Mouse (Mus musculus) MEL (cell line): ENCODE data around the gene Gm21954. TPM values are rescaled to one million over a fixed set of nuclear protein-coding genes. Genes with fewer than 3 reads are reported as not detected.

Experiments
- DNase-seq: peaks from one replicate; pipeline ENCODE4 v3.0.0; 2011; ENCODE audit warnings: low read depth, low spot score
- H3K27ac ChIP-seq: 2 replicates; pipeline ENCODE4 v1.5.1; 2012; ENCODE audit warnings: low read depth, mild to moderate bottlenecking, control low read depth, low read length, moderate library complexity; ENCODE audit not compliant: control insufficient read depth
- H3K27me3 ChIP-seq, 2 experiments: fragments of 150-350 bp in 1 of 2; sonication (generic) in 1 of 2; 2 replicates each; pipeline ENCODE4 v1.6.1; 2012; ENCODE audit warnings: low read length in 2 of 2, mild to moderate bottlenecking in 2 of 2, improper control_type of control experiment in 1 of 2, moderate library complexity in 1 of 2; ENCODE audit not compliant: insufficient read depth in 2 of 2, control insufficient read depth in 1 of 2
- H3K36me3 ChIP-seq, 2 experiments: 2 replicates each; pipeline ENCODE4 v1.6.1; 2012 to 2014; ENCODE audit warnings: low read length in 2 of 2, improper control_type of control experiment in 1 of 2, inconsistent platforms in 1 of 2, mild to moderate bottlenecking in 1 of 2; ENCODE audit not compliant: insufficient read depth in 2 of 2, control insufficient read depth in 1 of 2
- H3K4me1 ChIP-seq, 2 experiments: fragments of 150-350 bp in 1 of 2; sonication (generic) in 1 of 2; 2 replicates each; pipeline ENCODE4 v1.6.1; 2012; ENCODE audit warnings: low read length in 2 of 2, improper control_type of control experiment in 1 of 2, mild to moderate bottlenecking in 1 of 2; ENCODE audit not compliant: insufficient read depth in 2 of 2, control insufficient read depth in 1 of 2
- H3K4me3 ChIP-seq, 2 experiments: fragments of 150-350 bp in 1 of 2; sonication (generic) in 1 of 2; 2 replicates each; pipeline ENCODE4 v1.5.1; 2012; ENCODE audit warnings: low read depth in 2 of 2, low read length in 2 of 2, mild to moderate bottlenecking in 2 of 2, moderate library complexity in 2 of 2, control low read depth in 1 of 2, improper control_type of control experiment in 1 of 2; ENCODE audit not compliant: control insufficient read depth in 1 of 2, insufficient read depth in 1 of 2
- H3K79me2 ChIP-seq: 2 replicates; pipeline ENCODE4 v1.6.1; 2012; ENCODE audit warnings: mild to moderate bottlenecking, low read length, moderate library complexity; ENCODE audit not compliant: control insufficient read depth, poor library complexity, insufficient read depth
- H3K9ac ChIP-seq: 2 replicates; pipeline ENCODE4 v1.6.1; 2012; ENCODE audit warnings: low read depth, mild to moderate bottlenecking, control low read depth, low read length, moderate library complexity; ENCODE audit not compliant: control insufficient read depth, poor library complexity, severe bottlenecking
- H3K9me3 ChIP-seq: fragments of 150-350 bp; sonication (generic); replicated peaks from 2 replicates; pipeline ENCODE4 v1.6.1; 2012; ENCODE audit warnings: mild to moderate bottlenecking, low read length, improper control_type of control experiment, moderate library complexity; ENCODE audit not compliant: insufficient read depth
- CHD2 ChIP-seq: IDR thresholded peaks from 2 replicates; pipeline ENCODE4 v1.6.1; 2011; ENCODE audit warnings: low read length, improper control_type of control experiment
- E2F4 ChIP-seq: IDR thresholded peaks from 2 replicates; pipeline ENCODE4 v1.6.1; 2011; ENCODE audit warnings: low read depth, low read length, improper control_type of control experiment, borderline replicate concordance
- ETS1 ChIP-seq: IDR thresholded peaks from 2 replicates; pipeline ENCODE4 v1.6.1; 2012; ENCODE audit warnings: low read depth, mild to moderate bottlenecking, inconsistent platforms, low read length, improper control_type of control experiment, moderate library complexity
- GATA1 ChIP-seq: IDR thresholded peaks from 2 replicates; pipeline ENCODE4 v1.6.1; 2011; ENCODE audit warnings: low read depth, low read length, improper control_type of control experiment
- HCFC1 ChIP-seq: IDR thresholded peaks from 2 replicates; pipeline ENCODE4 v1.6.1; 2012; ENCODE audit warnings: low read depth, mild to moderate bottlenecking, inconsistent platforms, low read length, improper control_type of control experiment, moderate library complexity
- MEF2A ChIP-seq: IDR thresholded peaks from 2 replicates; pipeline ENCODE4 v1.6.1; 2014; ENCODE audit warnings: low read depth, mild to moderate bottlenecking, inconsistent platforms, low read length, improper control_type of control experiment; ENCODE audit not compliant: poor library complexity, insufficient replicate concordance, severe bottlenecking; ENCODE audit errors: extremely low read depth
- MXI1 ChIP-seq: IDR thresholded peaks from 2 replicates; pipeline ENCODE4 v1.6.1; 2011; ENCODE audit warnings: mild to moderate bottlenecking, low read depth, low read length, improper control_type of control experiment
- MYB ChIP-seq: IDR thresholded peaks from 2 replicates; pipeline ENCODE4 v1.6.1; 2011; ENCODE audit warnings: mild to moderate bottlenecking, low read depth, low read length, improper control_type of control experiment
- NELFE ChIP-seq: IDR thresholded peaks from 2 replicates; pipeline ENCODE4 v1.6.1; 2011; ENCODE audit warnings: low read depth, low read length, improper control_type of control experiment
- POLR2A ChIP-seq, 2 experiments: IDR thresholded peaks; 2 replicates each; pipeline ENCODE4 v1.6.1; 2011 to 2012; ENCODE audit warnings: low read length in 2 of 2, mild to moderate bottlenecking in 2 of 2, control low read depth in 1 of 2, improper control_type of control experiment in 1 of 2, low read depth in 1 of 2, moderate library complexity in 1 of 2; ENCODE audit not compliant: control insufficient read depth in 1 of 2, insufficient read depth in 1 of 2, poor library complexity in 1 of 2
- POLR2AphosphoS5 ChIP-seq: IDR thresholded peaks from 2 replicates; pipeline ENCODE4 v1.6.1; 2012; ENCODE audit warnings: low read depth, borderline replicate concordance, mild to moderate bottlenecking, inconsistent platforms, low read length, moderate library complexity, mixed read lengths
- RCOR1 ChIP-seq: IDR thresholded peaks from 2 replicates; pipeline ENCODE4 v1.6.1; 2012; ENCODE audit warnings: low read depth, mild to moderate bottlenecking, inconsistent platforms, low read length, improper control_type of control experiment
- SIN3A ChIP-seq: IDR thresholded peaks from 2 replicates; pipeline ENCODE4 v1.6.1; 2012; ENCODE audit warnings: low read length, improper control_type of control experiment, inconsistent platforms
- TAL1 ChIP-seq: IDR thresholded peaks from 2 replicates; pipeline ENCODE4 v1.6.1; 2012; ENCODE audit warnings: mild to moderate bottlenecking, inconsistent platforms, low read length, moderate library complexity, mixed read lengths
- TBP ChIP-seq: IDR thresholded peaks from 2 replicates; pipeline ENCODE4 v1.8.0; 2011; ENCODE audit warnings: low read depth, low read length, improper control_type of control experiment
- USF1 ChIP-seq: IDR thresholded peaks from 2 replicates; pipeline ENCODE4 v1.6.1; 2014; ENCODE audit warnings: low read depth, mild to moderate bottlenecking, inconsistent platforms, low read length, improper control_type of control experiment, moderate library complexity
- ZNF384 ChIP-seq: IDR thresholded peaks from 2 replicates; pipeline ENCODE4 v1.6.1; 2012; ENCODE audit warnings: low read depth, mild to moderate bottlenecking, inconsistent platforms, low read length, improper control_type of control experiment
- polyA plus RNA-seq, 2 experiments: library from polyadenylated mRNA; stranded (reverse) in 1 of 2; unstranded in 1 of 2; fragments of >175 nt in 1 of 2; fragments of >200 nt in 1 of 2; gene quantifications; 2 replicates each; pipeline versions ENCODE4 v1.2.1 to v1.2.4; 2012; ENCODE audit warnings: low replicate concordance in 2 of 2, low read depth in 1 of 2; ENCODE audit not compliant: insufficient read length in 2 of 2, insufficient read depth in 1 of 2, missing spikeins in 1 of 2
- total RNA-seq: library from RNA; depleted of rRNA; stranded (reverse); fragments of 300-350 nt; gene quantifications from 2 replicates; pipeline ENCODE4 v1.2.3, GENCODE M21; 2012

Gene Gm21954
- total and polyA plus RNA-seq, 3 experiments = not detected

- no peak overlapping the region for H3K27ac ChIP-seq
- H3K4me3 ChIP-seq = no peak overlapping the region
- no peaks in the 10 kb centered on the region for H3K9me3 ChIP-seq
- H3K36me3 ChIP-seq = no peaks in the 10 kb centered on the region
- no peak overlapping the region for H3K9ac ChIP-seq
- no peaks in the 10 kb centered on the region for H3K79me2 ChIP-seq
- no peak for DNase-seq
- H3K4me1 ChIP-seq = no peaks in the 10 kb centered on the region
- H3K27me3 ChIP-seq = no peaks in the 10 kb centered on the region
- TF ChIP-seq NELFE (no peak), SIN3A (no peak), USF1 (no peak), E2F4 (no peak), TBP (no peak), ZNF384 (no peak), GATA1 (no peak)
Measured at GRCm38 (mm10) chr3:55499298-55499697, 27.3 kb upstream of the Gm21954 start.

GRCm38 (mm10) chr3:55496462-55496941 lies 24.5 kb upstream of the Gm21954 start:
- no peak overlapping the region for H3K9ac ChIP-seq
- no peak for DNase-seq
- no peaks in the 10 kb centered on the region for H3K4me1 ChIP-seq
- no peaks in the 10 kb centered on the region for H3K36me3 ChIP-seq
- no peaks in the 10 kb centered on the region for H3K9me3 ChIP-seq
- H3K4me3 ChIP-seq = no peak overlapping the region
- no peak overlapping the region for H3K27ac ChIP-seq
- TF ChIP-seq CHD2 = no peak
- no peak for TF ChIP-seq MYB
- no peak for TF ChIP-seq ETS1
- no peak for TF ChIP-seq POLR2A (IDR thresholded peaks at IDR 0.05; ENCODE audit: control insufficient read depth in 1 of 2, insufficient read depth in 1 of 2, low read depth in 1 of 2, low read length in 2 of 2, poor library complexity in 1 of 2)
- no peak for TF ChIP-seq MXI1
- TF ChIP-seq POLR2AphosphoS5 = no peak
- no peaks in the 10 kb centered on the region for H3K27me3 ChIP-seq
- H3K79me2 ChIP-seq = no peaks in the 10 kb centered on the region

DNA sequence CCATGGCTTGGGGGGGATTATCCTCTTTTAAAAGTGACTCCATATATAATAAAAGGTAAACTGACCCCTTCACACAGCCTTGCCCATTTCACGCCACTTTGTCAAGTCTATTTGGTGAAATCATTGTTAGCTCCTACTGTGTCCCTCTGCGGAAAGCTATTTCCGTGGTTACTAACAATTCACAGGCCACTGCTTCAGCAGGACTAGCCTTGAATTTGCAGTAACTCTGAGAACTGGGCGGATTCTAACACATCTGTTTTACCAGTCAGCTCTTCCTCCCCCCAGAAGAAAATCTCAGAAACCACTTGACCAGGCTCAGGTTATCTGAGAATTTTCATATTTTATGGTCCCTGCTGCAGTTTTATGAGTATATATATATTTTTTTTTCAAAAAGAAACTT lies 23.9 kb upstream of the Gm21954 start:
- Histone ChIP-seq H3K9me3 (no peaks in the 10 kb centered on the region), H3K4me1 (no peaks in the 10 kb centered on the region), H3K27ac (no peak overlapping the region), H3K9ac (no peak overlapping the region)
- no peak for DNase-seq
- no peak for TF ChIP-seq HCFC1
- TF ChIP-seq POLR2AphosphoS5 = no peak
- TF ChIP-seq TAL1 = no peak
- no peak for TF ChIP-seq MXI1
- TF ChIP-seq RCOR1 = no peak
- no peak for TF ChIP-seq MEF2A
- TF ChIP-seq, all 39 proteins: peak for 0
- Histone ChIP-seq H3K79me2 (no peaks in the 10 kb centered on the region), H3K27me3 (no peaks in the 10 kb centered on the region), H3K4me3 (no peak overlapping the region), H3K36me3 (no peaks in the 10 kb centered on the region)
